Mouse (Mus musculus) midbrain, embryonic 11.5 days (tissue): ENCODE measurements around the gene Smad3. TPM values are rescaled to one million over a fixed set of nuclear protein-coding genes. Genes with fewer than 3 reads are reported as not detected.

ENCODE experiments used
- ATAC-seq: fragments of 200-750 bp; cut with Nextera tagmentation; 2 replicates; pipeline ENCODE4 v1.8.0; 2017; ENCODE audit warnings: moderate TSS enrichment, moderate library complexity; ENCODE audit not compliant: low FRiP score
- DNase-seq: peaks from one replicate; pipeline ENCODE4 v3.0.0; 2015; ENCODE audit warnings: low spot score; ENCODE audit errors: missing footprints
- H3K27ac ChIP-seq: fragments of 300-500 bp; sonication (generic); 2 replicates; pipeline ENCODE4 v1.5.1; 2014; ENCODE audit warnings: low read depth, low read length
- H3K27me3 ChIP-seq: fragments of 300-500 bp; sonication (generic); 2 replicates; pipeline ENCODE4 v1.6.1; 2014; ENCODE audit warnings: mild to moderate bottlenecking, low read length, moderate library complexity, mixed read lengths; ENCODE audit not compliant: control insufficient read depth, insufficient read depth
- H3K36me3 ChIP-seq: fragments of 300-500 bp; sonication (generic); 2 replicates; pipeline ENCODE4 v1.6.1; 2014; ENCODE audit warnings: mild to moderate bottlenecking, low read length, moderate library complexity, mixed read lengths; ENCODE audit not compliant: control insufficient read depth, insufficient read depth
- H3K4me1 ChIP-seq: fragments of 300-500 bp; sonication (generic); 2 replicates; pipeline ENCODE4 v1.6.1; 2014; ENCODE audit warnings: low read length; ENCODE audit not compliant: control insufficient read depth, insufficient read depth
- H3K4me2 ChIP-seq: fragments of 300-500 bp; sonication (generic); 2 replicates; pipeline ENCODE4 v1.6.1; 2014; ENCODE audit warnings: mild to moderate bottlenecking, moderate library complexity
- H3K4me3 ChIP-seq: fragments of 300-500 bp; sonication (generic); 2 replicates; pipeline ENCODE4 v1.5.1; 2014; ENCODE audit warnings: low read depth, low read length
- H3K9ac ChIP-seq: fragments of 300-500 bp; sonication (generic); 2 replicates; pipeline ENCODE4 v1.6.1; 2014; ENCODE audit warnings: low read length
- H3K9me3 ChIP-seq: fragments of 300-500 bp; sonication (generic); 2 replicates; pipeline ENCODE4 v1.6.1; 2016; ENCODE audit warnings: low read length; ENCODE audit not compliant: control insufficient read depth
- WGBS: fragments of 180-500 bp; shearing (Covaris S2); extraction: QIAGEN DNeasy Blood & Tissue Kit; methylation state at CpG from one replicate; pipeline ENCODE4 v1.1.7; 2014; 5-methylcytosine and 5-hydroxymethylcytosine counted together
- polyA plus RNA-seq: library from polyadenylated mRNA; unstranded; fragments of >200 nt; fragmentation: Nextera tagmentation; extraction: Ambion mirVana; gene quantifications from 2 replicates; pipeline ENCODE4 v1.2.1, GENCODE M21; 2014

The Smad3 gene
- polyA plus RNA-seq, 1 experiment from 2014 or later, result 16.5 TPM

GRCm38 (mm10) chr9:63758641-63759391, 1.0 kb upstream of the Smad3 start:
- H3K9me3 ChIP-seq, result peaks cover 3% of the 10 kb centered on the region; the same call in 1 of the 2 replicates
- under 1% methylated on average over 23 of the region's 23 CpGs for WGBS
- peaks cover 41% of the 10 kb centered on the region for H3K4me1 ChIP-seq
- H3K36me3 ChIP-seq, result no peaks in the 10 kb centered on the region
- peak overlapping the region; percentile 95 for H3K9ac ChIP-seq
- ATAC-seq, result peak; percentile 19; the same call in 1 of the 2 replicates
- peak; percentile 98 for DNase-seq
- no peaks in the 10 kb centered on the region for H3K27me3 ChIP-seq
- H3K4me3 ChIP-seq, result peak overlapping the region; percentile 83
- peak overlapping the region; percentile 96 for H3K27ac ChIP-seq
- peak overlapping the region; percentile 88 for H3K4me2 ChIP-seq

- peak overlapping the region; percentile 83 for H3K4me3 ChIP-seq
- H3K4me1 ChIP-seq, result peaks cover 50% of the 10 kb centered on the region
- peak overlapping the region; percentile 96 for H3K27ac ChIP-seq
- H3K4me2 ChIP-seq, result peak overlapping the region; percentile 88
- H3K36me3 ChIP-seq, result no peaks in the 10 kb centered on the region
- no peak; the same call in 1 of the 2 replicates for ATAC-seq
- H3K27me3 ChIP-seq, result no peaks in the 10 kb centered on the region; the same call in 1 of the 2 replicates
- H3K9me3 ChIP-seq, result peaks cover 3% of the 10 kb centered on the region; the same call in 1 of the 2 replicates
- WGBS, result under 1% methylated on average over 26 of the region's 26 CpGs
- no peak for DNase-seq
- peak overlapping the region; percentile 95 for H3K9ac ChIP-seq
These were observed 377 bp downstream of the Smad3 start for GRCm38 (mm10) chr9:63757462-63757772.

GRCm38 (mm10) chr9:63756581-63757461, 973 bp downstream of the Smad3 start:
- DNase-seq, result peak; percentile 97
- peak; percentile 47 for ATAC-seq
- Histone ChIP-seq H3K36me3 (no peaks in the 10 kb centered on the region), H3K27ac (peak overlapping the region; percentile 96), H3K27me3 (no peaks in the 10 kb centered on the region; the same call in 1 of the 2 replicates), H3K9me3 (peaks cover 3% of the 10 kb centered on the region; the same call in 1 of the 2 replicates), H3K9ac (peak overlapping the region; percentile 95), H3K4me1 (peaks cover 53% of the 10 kb centered on the region), H3K4me3 (peak overlapping the region; percentile 83), H3K4me2 (peak overlapping the region; percentile 88)
- WGBS, result under 1% methylated on average over 47 of the region's 47 CpGs

GRCm38 (mm10) chr9:63755671-63756543, 1.9 kb downstream of the Smad3 start:
- peak overlapping the region; percentile 83 for H3K4me3 ChIP-seq
- ATAC-seq (no peak), DNase-seq (peak; percentile 90)
- H3K9ac ChIP-seq, result peak overlapping the region; percentile 95
- H3K36me3 ChIP-seq, result no peaks in the 10 kb centered on the region
- H3K9me3 ChIP-seq, result no peaks in the 10 kb centered on the region
- H3K4me1 ChIP-seq, result peaks cover 57% of the 10 kb centered on the region
- 16% methylated on average over 15 of the region's 15 CpGs for WGBS
- no peaks in the 10 kb centered on the region; the same call in 1 of the 2 replicates for H3K27me3 ChIP-seq
- peak overlapping the region; percentile 88 for H3K4me2 ChIP-seq
- peak overlapping the region; percentile 96 for H3K27ac ChIP-seq

- H3K27ac ChIP-seq, result peak overlapping the region; percentile 27
- DNase-seq, result peak; percentile 94
- 17% methylated on average over 23 of the region's 23 CpGs for WGBS
- no peak for ATAC-seq
- H3K36me3 ChIP-seq, result no peaks in the 10 kb centered on the region
- H3K9me3 ChIP-seq, result no peaks in the 10 kb centered on the region
- H3K4me1 ChIP-seq, result peaks cover 68% of the 10 kb centered on the region
- peak overlapping the region; percentile 83 for H3K4me3 ChIP-seq
- peak overlapping the region; percentile 88 for H3K4me2 ChIP-seq
- H3K9ac ChIP-seq, result peak overlapping the region; percentile 95
- H3K27me3 ChIP-seq, result no peaks in the 10 kb centered on the region; the same call in 1 of the 2 replicates
These were observed 3.0 kb downstream of the Smad3 start for GRCm38 (mm10) chr9:63754556-63755510.

- peaks cover 67% of the 10 kb centered on the region for H3K4me1 ChIP-seq
- ATAC-seq (no peak), DNase-seq (peak; percentile 81)
- H3K27me3 ChIP-seq, result no peaks in the 10 kb centered on the region; the same call in 1 of the 2 replicates
- H3K27ac ChIP-seq, result no peak overlapping the region
- H3K9ac ChIP-seq, result peak overlapping the region; percentile 95
- H3K4me3 ChIP-seq, result no peak overlapping the region
- peak overlapping the region; percentile 88 for H3K4me2 ChIP-seq
- no peaks in the 10 kb centered on the region for H3K9me3 ChIP-seq
- H3K36me3 ChIP-seq, result no peaks in the 10 kb centered on the region
- WGBS, result 57% methylated on average over 5 of the region's 5 CpGs
These were observed 3.8 kb downstream of the Smad3 start for GRCm38 (mm10) chr9:63754039-63754438.

- Histone ChIP-seq H3K9me3 (no peaks in the 10 kb centered on the region), H3K4me3 (no peak overlapping the region), H3K4me1 (peaks cover 64% of the 10 kb centered on the region), H3K9ac (no peak overlapping the region), H3K36me3 (no peaks in the 10 kb centered on the region), H3K27me3 (no peaks in the 10 kb centered on the region; the same call in 1 of the 2 replicates), H3K4me2 (peak overlapping the region; percentile 15; the same call in 1 of the 2 replicates), H3K27ac (no peak overlapping the region)
- 80% methylated on average over 8 of the region's 8 CpGs for WGBS
- ATAC-seq, result no peak
- DNase-seq, result no peak
These were observed 4.4 kb downstream of the Smad3 start for GRCm38 (mm10) chr9:63753359-63753758.
